19 mouse cellular contexts compared by ENCODE assay signal in the genomic region with DNA sequence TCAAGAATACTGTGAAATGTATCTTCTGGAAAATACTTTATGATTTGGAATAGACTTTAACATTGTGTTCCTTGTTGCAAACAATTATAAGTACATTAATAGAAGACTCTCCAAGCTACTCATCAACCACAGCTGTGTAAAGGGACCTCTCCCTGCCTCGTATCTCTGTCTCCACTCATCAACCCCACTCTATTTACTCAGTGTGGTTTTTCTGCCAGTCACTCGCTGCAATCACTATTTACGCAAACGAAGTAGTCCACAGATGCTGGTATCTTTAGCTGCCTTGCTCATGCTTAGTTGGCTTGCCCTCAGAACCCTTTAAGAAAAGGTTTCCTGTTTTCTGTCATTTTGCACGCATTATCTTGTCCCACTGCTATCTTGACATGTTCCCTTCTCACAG.
"Had no signal": no experiment of that assay in that cellular context is flagged by ENCODE, and none has a peak within 500 bp of the region (broad histone marks: within the 10 kb centered on the region; RNA-seq: fewer than 3 reads in every experiment).

No protein-coding gene starts in this region.

- H3K36me3 ChIP-seq: liver, embryonic 15.5 days; lung, embryonic 15.5 days; midbrain, embryonic 13.5 days; midbrain, embryonic 15.5 days; neural tube, embryonic 13.5 days; neural tube, embryonic 15.5 days had no signal

- H3K4me1 ChIP-seq: liver, embryonic 15.5 days; megakaryocyte, embryonic 14.5 days; midbrain, embryonic 13.5 days; midbrain, embryonic 15.5 days; neural tube, embryonic 13.5 days; neural tube, embryonic 15.5 days had no signal

- H3K4me3 ChIP-seq: liver, embryonic 15.5 days; lung, embryonic 15.5 days; megakaryocyte, embryonic 14.5 days; midbrain, embryonic 13.5 days; midbrain, embryonic 15.5 days; neural tube, embryonic 13.5 days; neural tube, embryonic 15.5 days had no signal

- H3K9ac ChIP-seq: liver, embryonic 15.5 days; liver, postnatal 0 days; lung, embryonic 15.5 days; midbrain, embryonic 13.5 days; midbrain, embryonic 15.5 days; neural tube, embryonic 13.5 days; neural tube, embryonic 15.5 days had no signal

- ATAC-seq: liver, postnatal 0 days; midbrain, embryonic 13.5 days; midbrain, embryonic 15.5 days had no signal

- DNase-seq: liver, postnatal 0 days; lung, postnatal 10 days; retina, postnatal 1 day; right cerebral cortex, adult 18-20 months; right cerebral cortex, postnatal 25 days; right cerebral cortex, postnatal 4 days; spleen, adult 18-20 months; thymus, adult 18-20 months; thymus, postnatal 14 days; thymus, postnatal 36 days had no signal

- H3K9me3 ChIP-seq: liver, embryonic 15.5 days; lung, embryonic 15.5 days; midbrain, embryonic 13.5 days; midbrain, embryonic 15.5 days; neural tube, embryonic 13.5 days; neural tube, embryonic 15.5 days had no signal

- H3K27me3 ChIP-seq: liver, embryonic 15.5 days; lung, embryonic 15.5 days; megakaryocyte, embryonic 14.5 days; midbrain, embryonic 13.5 days; midbrain, embryonic 15.5 days; neural tube, embryonic 13.5 days; neural tube, embryonic 15.5 days had no signal

- H3K27ac ChIP-seq: liver, embryonic 15.5 days; lung, embryonic 15.5 days; macrophage; midbrain, embryonic 13.5 days; midbrain, embryonic 15.5 days; neural tube, embryonic 13.5 days; neural tube, embryonic 15.5 days had no signal

- H3K4me2 ChIP-seq: liver, embryonic 15.5 days; lung, embryonic 15.5 days; midbrain, embryonic 11.5 days; midbrain, embryonic 13.5 days; midbrain, embryonic 15.5 days; neural tube, embryonic 13.5 days; neural tube, embryonic 15.5 days had no signal
